Mouse (Mus musculus) cerebellum, postnatal 25 days (tissue): Measurements from ENCODE around the gene Gpr4.

Experiments used
- DNase-seq, 2 experiments: peaks; one replicate each; pipeline ENCODE4 v3.0.0; 2021; ENCODE audit warnings: mixed read lengths in 2 of 2

Gene Gpr4

GRCm38 (mm10) chr7:19211996-19212755, at the start of gene Gpr4:
Gpr4 (plus strand) TSS chr7:19212538.
- peak in 1 of 2 experiments; percentile 33 for DNase-seq

GRCm38 (mm10) chr7:19162928-19163327, 49.4 kb upstream of the Gpr4 start:
- no peak for DNase-seq

GRCm38 (mm10) chr7:19163752-19164151, 48.6 kb upstream of the Gpr4 start:
- no peak for DNase-seq

GRCm38 (mm10) chr7:19164189-19164588, 48.1 kb upstream of the Gpr4 start:
- DNase-seq, result no peak

- no peak for DNase-seq
Measured at GRCm38 (mm10) chr7:19164978-19165377, 47.4 kb upstream of the Gpr4 start.

- no peak for DNase-seq
Measured at GRCm38 (mm10) chr7:19165656-19166423, 46.5 kb upstream of the Gpr4 start, which contains the start of gene Gipr. Gipr (minus strand) TSS chr7:19166127.

GRCm38 (mm10) chr7:19166990-19167389, 45.3 kb upstream of the Gpr4 start:
- DNase-seq, result no peak

GRCm38 (mm10) chr7:19169506-19169905, 42.8 kb upstream of the Gpr4 start:
- no peak for DNase-seq

- DNase-seq, result no peak
Measured at GRCm38 (mm10) chr7:19170142-19170541, 42.2 kb upstream of the Gpr4 start.

- peak; percentile 61 to 63 for DNase-seq
Measured at GRCm38 (mm10) chr7:19171831-19172230, 40.5 kb upstream of the Gpr4 start.

- DNase-seq, result peak; percentile 67 to 83
Measured at GRCm38 (mm10) chr7:19172874-19173273, 39.5 kb upstream of the Gpr4 start.

- DNase-seq, result peak; percentile 68 to 82
Measured at GRCm38 (mm10) chr7:19175708-19176515, 36.4 kb upstream of the Gpr4 start, which contains the start of gene Eml2. Eml2 (plus strand) TSS chr7:19176421.

GRCm38 (mm10) chr7:19176516-19176947, 35.8 kb upstream of the Gpr4 start:
- peak in 1 of 2 experiments; percentile 86 for DNase-seq

- DNase-seq, result peak; percentile 33 to 39
Measured at GRCm38 (mm10) chr7:19177216-19177615, 35.1 kb upstream of the Gpr4 start.

- peak; percentile 45 to 61 for DNase-seq
Measured at GRCm38 (mm10) chr7:19178035-19178434, 34.3 kb upstream of the Gpr4 start.

GRCm38 (mm10) chr7:19178443-19179092, 33.8 kb upstream of the Gpr4 start:
- peak; percentile 86 to 92 for DNase-seq

GRCm38 (mm10) chr7:19179173-19179572, 33.2 kb upstream of the Gpr4 start:
- peak; percentile 41 to 71 for DNase-seq

- no peak for DNase-seq
Measured at GRCm38 (mm10) chr7:19179936-19180335, 32.4 kb upstream of the Gpr4 start.

- no peak for DNase-seq
Measured at GRCm38 (mm10) chr7:19180862-19181429, 31.4 kb upstream of the Gpr4 start.

GRCm38 (mm10) chr7:19184250-19184649, 28.1 kb upstream of the Gpr4 start:
- no peak for DNase-seq

GRCm38 (mm10) chr7:19184758-19185157, 27.6 kb upstream of the Gpr4 start:
- DNase-seq, result no peak

GRCm38 (mm10) chr7:19194676-19195075, 17.7 kb upstream of the Gpr4 start:
- no peak for DNase-seq
